Mouse (Mus musculus): ENCODE measurements around the gene Rsph3b. TPM values are rescaled to one million over a fixed set of nuclear protein-coding genes. Genes with fewer than 3 reads are reported as not detected.
"Not testable (repeated sequence)": the region's sequence is repeated elsewhere in the genome, so short reads cannot be mapped to it uniquely, and the experiment has no call there.

Rsph3b gene
- total RNA-seq, 2 experiments from 2014 or later = 36.0 to 48.7 TPM

DNA sequence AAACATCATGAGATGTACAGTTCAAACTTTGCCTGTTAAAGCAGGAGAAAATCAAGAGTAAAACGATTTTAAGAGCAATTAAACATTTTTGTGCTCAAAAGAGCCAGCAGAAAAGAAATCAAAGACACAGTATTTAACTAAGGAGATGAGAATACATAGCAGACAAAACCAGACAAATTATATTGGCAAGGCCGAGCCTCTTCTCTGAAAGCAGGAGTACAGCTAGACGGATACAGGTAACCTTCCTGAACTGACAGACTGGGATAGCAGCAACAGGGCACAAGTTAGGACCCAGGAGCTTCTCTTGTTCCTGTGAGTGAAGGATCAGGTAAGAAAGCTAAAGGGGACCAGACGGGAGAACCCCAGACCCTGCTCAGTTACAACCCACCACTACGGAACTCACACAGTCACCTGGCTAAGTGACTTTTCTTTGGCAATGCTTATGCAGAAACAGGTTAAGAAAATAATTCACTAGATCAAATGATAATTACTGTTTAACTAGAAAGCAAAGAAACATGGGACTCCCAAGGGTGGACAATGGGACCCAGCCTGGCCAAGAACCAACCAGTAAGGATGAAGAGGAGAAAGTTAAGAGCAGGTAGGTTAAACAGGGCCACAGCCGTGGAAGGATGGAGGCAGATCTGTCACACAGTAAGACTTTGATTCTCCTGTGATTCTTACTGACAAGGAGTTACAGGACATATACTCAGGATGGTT is 11.2 kb upstream of the Rsph3b start:
- not testable (repeated sequence) for DNase-seq (ENCODE audit: low spot score in 2 of 2)

GRCm38 (mm10) chr17:6958881-6959280 is 10.4 kb upstream of the Rsph3b start:
- DNase-seq (ENCODE audit: low spot score in 2 of 2) = not testable (repeated sequence)

GRCm38 (mm10) chr17:6948769-6949228 is 317 bp upstream of the Rsph3b start:
- not testable (repeated sequence) for DNase-seq (ENCODE audit: low spot score in 2 of 2)

DNA sequence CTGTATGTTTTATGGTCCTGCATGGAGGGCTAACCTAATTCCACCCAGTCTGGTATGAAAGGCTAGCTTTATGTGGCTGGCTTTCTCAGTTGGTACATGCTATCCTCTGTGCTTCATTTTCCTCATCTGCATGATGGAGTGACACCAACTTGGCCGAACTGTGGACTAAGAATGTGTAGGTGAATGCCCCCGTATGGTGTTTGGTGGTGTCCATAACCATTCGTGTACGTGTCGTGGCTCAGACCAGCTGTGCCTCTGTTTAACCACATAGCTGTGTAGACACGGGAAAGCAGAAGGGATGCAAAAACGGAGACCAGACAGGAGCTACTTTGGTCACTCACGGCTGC is 872 bp downstream of the Rsph3b start:
- not testable (repeated sequence) for DNase-seq (ENCODE audit: low spot score in 2 of 2)

DNA sequence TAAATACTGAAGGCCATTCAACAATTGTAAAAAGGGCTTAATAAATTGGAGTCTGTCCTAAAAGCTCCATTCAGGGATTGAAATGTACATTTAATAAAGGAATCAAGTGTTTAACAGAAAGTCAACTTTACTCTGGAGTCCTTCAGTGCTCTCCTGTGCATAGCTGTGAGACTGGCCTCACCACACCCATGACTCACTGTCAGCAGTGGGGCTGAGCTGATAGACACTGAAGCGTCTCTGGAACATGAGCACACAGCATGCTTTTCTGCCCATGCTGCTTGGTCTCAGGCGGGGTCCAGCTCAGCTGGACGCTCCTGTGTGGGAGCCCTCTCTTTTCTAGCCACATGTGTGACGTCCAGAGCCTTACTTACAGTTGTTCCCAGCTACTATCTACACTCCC is 5.9 kb downstream of the Rsph3b start:
- DNase-seq (ENCODE audit: low spot score in 2 of 2) = not testable (repeated sequence)

- DNase-seq (ENCODE audit: low spot score in 2 of 2) = not testable (repeated sequence)
Observed at GRCm38 (mm10) chr17:6931625-6932024, 16.9 kb downstream of the Rsph3b start.

DNA sequence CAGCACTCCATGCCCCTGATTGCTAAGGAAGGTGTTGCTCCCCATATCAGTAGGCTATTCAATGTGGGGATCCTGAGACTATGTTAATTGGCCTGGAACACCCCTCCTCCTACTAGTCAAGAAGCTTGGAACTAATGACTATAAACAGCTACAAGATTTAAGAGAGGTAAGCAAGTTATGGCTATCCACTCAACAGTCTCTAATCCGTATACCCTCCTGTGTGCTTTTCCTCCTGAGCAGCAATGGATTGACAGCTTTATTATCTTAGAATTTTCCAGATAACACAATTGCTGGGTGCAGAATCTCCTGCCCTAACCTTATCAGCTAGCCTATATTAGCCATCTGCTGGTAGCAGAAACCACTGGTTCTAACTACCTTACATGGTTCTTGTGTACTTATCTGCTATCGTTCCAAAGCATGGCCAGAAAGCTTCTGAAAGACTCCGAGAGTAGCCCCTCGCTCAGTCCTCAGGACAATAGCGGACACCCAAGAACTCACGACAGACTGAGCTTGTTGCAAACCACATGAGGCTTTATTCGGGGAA is 28.1 kb downstream of the Rsph3b start:
- DNase-seq (ENCODE audit: low spot score in 2 of 2) = not testable (repeated sequence)

DNA sequence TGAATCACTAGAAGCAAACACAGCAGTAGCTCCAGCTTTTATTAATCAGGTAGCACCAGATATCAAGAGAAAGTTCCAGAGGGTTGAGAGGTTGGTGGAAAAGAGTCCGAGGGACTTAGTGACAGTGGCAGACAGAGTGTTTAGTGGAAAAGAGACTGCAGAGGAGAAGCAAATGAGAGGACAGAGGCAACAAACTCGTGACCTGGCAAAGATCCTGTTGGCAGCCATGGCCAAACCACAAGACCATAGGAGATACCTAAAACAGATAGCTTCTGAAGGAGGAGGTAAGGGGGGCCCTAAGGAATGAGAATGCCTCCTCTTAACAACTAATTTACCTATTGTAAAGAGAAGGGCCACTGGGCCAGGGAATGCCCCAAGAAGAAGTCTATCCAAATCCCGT is 29.1 kb downstream of the Rsph3b start:
- DNase-seq (ENCODE audit: low spot score in 2 of 2) = not testable (repeated sequence)

DNA sequence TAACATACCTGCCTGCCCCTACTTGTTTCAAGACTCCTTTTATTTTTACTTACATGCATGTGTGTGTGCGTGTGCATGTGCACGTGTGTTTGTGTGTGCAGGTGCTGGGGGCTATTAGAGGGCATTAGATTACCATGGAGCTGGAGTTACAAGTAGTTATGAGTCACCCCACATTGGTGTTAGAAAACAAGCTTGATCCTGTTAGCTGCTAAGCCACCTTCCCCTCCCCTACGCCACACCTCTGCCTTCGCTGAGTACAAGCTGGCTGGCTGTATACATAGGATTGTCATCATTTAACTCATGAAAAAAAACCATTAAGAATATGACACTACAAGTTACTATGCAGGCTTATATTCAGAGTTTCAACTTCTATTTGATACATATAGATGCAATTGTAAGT is 33.2 kb downstream of the Rsph3b start:
- DNase-seq (ENCODE audit: low spot score in 2 of 2) = not testable (repeated sequence)

DNA sequence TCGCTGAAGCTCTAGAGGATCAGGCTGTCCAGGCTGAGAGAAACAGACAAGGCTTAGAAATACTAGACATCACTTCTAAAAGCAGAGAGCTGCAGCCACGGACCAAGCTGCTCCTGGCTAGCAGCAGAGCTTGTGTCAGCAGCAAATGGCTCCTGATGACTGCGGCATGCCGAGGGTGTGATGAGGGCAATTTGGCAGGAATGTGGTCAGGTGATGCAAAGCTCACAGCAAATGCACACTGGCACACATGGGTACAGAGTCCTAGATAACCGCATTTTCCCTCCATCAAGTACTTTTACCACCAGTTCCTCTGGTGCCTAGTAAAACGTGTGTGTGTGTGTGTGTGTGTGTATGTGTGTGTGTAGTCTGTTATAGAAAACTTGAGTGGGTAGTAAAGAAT is 34.4 kb downstream of the Rsph3b start:
- DNase-seq (ENCODE audit: low spot score in 2 of 2) = not testable (repeated sequence)

DNA sequence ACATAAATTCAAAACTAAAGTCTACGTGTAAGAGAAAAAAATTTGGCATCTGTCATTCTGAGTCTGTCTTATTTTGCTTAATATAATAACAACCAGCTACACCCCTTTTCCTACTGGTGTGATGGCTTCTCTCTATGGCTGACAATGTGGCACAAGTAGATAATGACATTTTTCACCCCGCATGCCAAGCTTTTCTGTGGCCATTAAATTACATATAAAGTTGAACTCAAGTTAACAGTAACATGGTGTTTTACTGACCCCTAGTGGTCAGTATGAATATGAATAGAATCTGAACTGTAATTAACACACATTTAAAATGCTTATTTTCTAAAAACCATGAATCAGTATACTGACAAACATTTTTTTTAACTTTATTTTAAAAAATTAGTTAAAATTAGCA is 48.1 kb downstream of the Rsph3b start:
- DNase-seq (ENCODE audit: low spot score in 2 of 2) = not testable (repeated sequence)

- not testable (repeated sequence) for DNase-seq (ENCODE audit: low spot score in 2 of 2)
Observed at GRCm38 (mm10) chr17:6897996-6898562, 50.4 kb downstream of the Rsph3b start.

DNA sequence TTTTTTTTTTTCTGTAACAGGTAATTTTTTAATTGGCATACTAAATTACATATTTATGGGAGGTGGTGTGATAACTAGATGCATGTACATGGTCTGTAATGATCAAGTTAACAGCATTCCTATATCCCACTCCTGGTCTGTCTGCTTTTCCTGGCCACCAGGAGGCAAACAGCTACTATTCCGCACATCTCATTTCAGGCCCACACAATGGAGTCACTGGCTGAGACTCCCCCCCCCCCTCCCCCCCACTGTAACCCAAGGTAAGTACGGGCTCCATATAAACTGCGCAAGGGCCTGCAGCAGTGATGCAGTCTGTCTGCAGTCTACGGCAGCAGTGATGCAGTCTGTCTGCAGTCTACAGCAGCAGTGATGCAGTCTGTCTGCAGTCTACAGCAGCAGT is 51.7 kb downstream of the Rsph3b start:
- DNase-seq (ENCODE audit: low spot score in 2 of 2) = no peak

GRCm38 (mm10) chr17:6893332-6893731 is 55.1 kb downstream of the Rsph3b start:
- DNase-seq (ENCODE audit: low spot score in 2 of 2) = no peak

- DNase-seq (ENCODE audit: low spot score in 2 of 2) = no peak
Observed at GRCm38 (mm10) chr17:6891966-6892934, 56.2 kb downstream of the Rsph3b start.

- no peak for DNase-seq (ENCODE audit: low spot score in 2 of 2)
Observed at GRCm38 (mm10) chr17:6886445-6886844, 62.0 kb downstream of the Rsph3b start.

GRCm38 (mm10) chr17:6884531-6884930 is 64.0 kb downstream of the Rsph3b start:
- DNase-seq (ENCODE audit: low spot score in 2 of 2) = no peak

- DNase-seq (ENCODE audit: low spot score in 2 of 2) = no peak
Observed at GRCm38 (mm10) chr17:6881306-6881705, 67.2 kb downstream of the Rsph3b start.

- DNase-seq (ENCODE audit: low spot score in 2 of 2) = no peak
Observed at GRCm38 (mm10) chr17:6871421-6871820, 77.1 kb downstream of the Rsph3b start.

GRCm38 (mm10) chr17:6868810-6869209 is 79.7 kb downstream of the Rsph3b start:
- DNase-seq (ENCODE audit: low spot score in 2 of 2) = no peak

- no peak for DNase-seq (ENCODE audit: low spot score in 2 of 2)
Observed at GRCm38 (mm10) chr17:6867740-6868139, 80.7 kb downstream of the Rsph3b start.
